ENCODE assay signal across 8 mouse cellular contexts in genomic region chr1:138962266-138963101, GRCm38 (mm10). TPM values are rescaled to one million over a fixed set of nuclear protein-coding genes. Genes with fewer than 3 reads are reported as not detected.
A peak's percentile ranks its signal among the peaks of the same experiment; 100 is the strongest.
DNase-seq lines count a peak whose midpoint lies in the region; ATAC-seq and TF ChIP-seq lines count a peak whose summit lies in the region.

No protein-coding gene starts in this region.

- no peak for TF ChIP-seq CTCF in testis, adult 2 months (IDR thresholded peaks at IDR 0.05; ENCODE audit: control insufficient read depth, insufficient read depth, insufficient replicate concordance, low read depth, low read length)

- H3K27ac ChIP-seq in testis, adult 2 months (ENCODE audit: control insufficient read depth, insufficient read depth, low read depth, low read length): no peak overlapping the region; the same call in 1 of the 2 replicates
- peak overlapping the region; percentile 90 for H3K27ac ChIP-seq in hindbrain, embryonic 15.5 days (replicated peaks)
- H3K27ac ChIP-seq in midbrain, embryonic 13.5 days: peak overlapping the region; percentile 93

- H3K9ac ChIP-seq in hindbrain, embryonic 15.5 days: peak overlapping the region; percentile 86
- H3K9ac ChIP-seq in midbrain, embryonic 13.5 days (replicated peaks): peak overlapping the region; percentile 97

- peak overlapping the region; percentile 64 for H3K4me2 ChIP-seq in hindbrain, embryonic 15.5 days
- H3K4me2 ChIP-seq in midbrain, embryonic 13.5 days (replicated peaks): peak overlapping the region; percentile 69

- peak overlapping the region; percentile 95; the same call in 1 of the 2 replicates for H3K4me3 ChIP-seq in testis, adult 2 months (ENCODE audit: control insufficient read depth, low read depth, low read length)
- H3K4me3 ChIP-seq in hindbrain, embryonic 15.5 days: peak overlapping the region; percentile 75
- peak overlapping the region; percentile 87 for H3K4me3 ChIP-seq in midbrain, embryonic 13.5 days (replicated peaks)

- no peaks in the 10 kb centered on the region; the same call in 1 of the 2 replicates for H3K4me1 ChIP-seq in testis, adult 2 months (ENCODE audit: control insufficient read depth, insufficient read depth, low read length)
- H3K4me1 ChIP-seq in hindbrain, embryonic 15.5 days (replicated peaks): peaks cover 8% of the 10 kb centered on the region; the same call in 1 of the 2 replicates
- peaks cover 11% of the 10 kb centered on the region for H3K4me1 ChIP-seq in midbrain, embryonic 13.5 days (replicated peaks)

- no peaks in the 10 kb centered on the region for H3K36me3 ChIP-seq in testis, adult 2 months (ENCODE audit: control insufficient read depth, insufficient read depth, low read length)
- no peaks in the 10 kb centered on the region for H3K36me3 ChIP-seq in hindbrain, embryonic 15.5 days
- H3K36me3 ChIP-seq in midbrain, embryonic 13.5 days: 0 out of 2 replicates have a peak, but pooled peaks cover 5% of the 10 kb centered on the region

- ATAC-seq in hindbrain, embryonic 15.5 days (ENCODE audit: low FRiP score, low read depth): 0 out of 2 replicates have a peak, but pooled peaks have one; percentile 3
- ATAC-seq in midbrain, embryonic 13.5 days: no peak

- WGBS in hindbrain, embryonic 15.5 days: 52% methylated on average over 9 of the region's 9 CpGs
- WGBS in midbrain, embryonic 13.5 days: 56% methylated on average over 8 of the region's 9 CpGs

- no peak for TF ChIP-seq POLR2A in testis, adult 2 months (IDR thresholded peaks at IDR 0.05; ENCODE audit: control insufficient read depth, low read depth, low read length)

- no peaks in the 10 kb centered on the region for H3K27me3 ChIP-seq in testis, adult 2 months (ENCODE audit: control insufficient read depth, insufficient read depth, low read length)
- H3K27me3 ChIP-seq in hindbrain, embryonic 15.5 days: no peaks in the 10 kb centered on the region
- no peaks in the 10 kb centered on the region for H3K27me3 ChIP-seq in midbrain, embryonic 13.5 days

- H3K9me3 ChIP-seq in hindbrain, embryonic 15.5 days: no peaks in the 10 kb centered on the region
- H3K9me3 ChIP-seq in midbrain, embryonic 13.5 days: no peaks in the 10 kb centered on the region

- DNase-seq in embryo, embryonic 10 days (ENCODE audit: low spot score): peak; percentile 15
- no peak for DNase-seq in embryo, embryonic 9.5 days (ENCODE audit: extremely low spot score)
- no peak for DNase-seq in testis, postnatal 10 days (ENCODE audit: low spot score)
- DNase-seq in thymus, postnatal 25 days: no peak
- DNase-seq in kidney, adult 18-20 months: no peak

RNA-seq across cellular contexts. Expression of gene Dennd1b, which starts 0.8 kb away (rescaled TPM):
- polyA plus RNA-seq in testis, adult 2 months (2012; rRNA removed): 5.6 and 5.8 TPM in 2 replicates
- 7.9 and 12.1 TPM in 2 replicates for polyA plus RNA-seq in hindbrain, embryonic 15.5 days (2015; fragmentation: Nextera tagmentation; extraction: Ambion mirVana)
- polyA plus RNA-seq in midbrain, embryonic 13.5 days (2015; fragmentation: Nextera tagmentation; extraction: Ambion mirVana): 13.0 and 13.1 TPM in 2 replicates
